Comparison of ENCODE assay signal across 30 mouse cellular contexts in genomic region chr2:149748240-149748822, GRCm38 (mm10).
DNase-seq lines count a peak whose midpoint lies in the region; ATAC-seq and TF ChIP-seq lines count a peak whose summit lies in the region.
"Had no signal": no experiment of that assay in that cellular context is flagged by ENCODE, and none has a peak within 500 bp of the region (broad histone marks: within the 10 kb centered on the region; RNA-seq: fewer than 3 reads in every experiment).

No protein-coding gene starts in this region.

- H3K36me3 ChIP-seq in midbrain, embryonic 14.5 days (ENCODE audit: control insufficient read depth, insufficient read depth, low read length), result no peaks in the 10 kb centered on the region
- no peaks in the 10 kb centered on the region for H3K36me3 ChIP-seq in midbrain, embryonic 11.5 days (ENCODE audit: control insufficient read depth, insufficient read depth, low read length)
- H3K36me3 ChIP-seq: embryonic facial prominence, embryonic 10.5 days; embryonic facial prominence, embryonic 15.5 days; heart, embryonic 12.5 days; limb, embryonic 12.5 days; liver, embryonic 15.5 days; midbrain, embryonic 12.5 days; neural tube, embryonic 12.5 days had no signal

- DNase-seq in frontal cortex, postnatal 36 days (ENCODE audit: low spot score in 2 of 2), result peak; percentile 2 to 28
- no peak for DNase-seq in frontal cortex, postnatal 10 days (ENCODE audit: low spot score in 2 of 2)
- DNase-seq in midbrain, embryonic 14.5 days, result peak; percentile 36
- DNase-seq in midbrain, embryonic 11.5 days (ENCODE audit: low spot score, missing footprints), result no peak
- peak; percentile 7 for DNase-seq in brain, embryonic 14.5 days (ENCODE audit: low read depth)
- DNase-seq in telencephalon, adult 2 months (ENCODE audit: low read depth, low spot score), result peak; percentile 19
- DNase-seq: adrenal gland, adult 2 months; adrenal gland, postnatal 36 days; B cell, adult 2 months; cerebellum, adult 8-10 months; cerebellum, postnatal 25 days; heart, adult 2 months; heart, postnatal 4 days; kidney, adult 8-10 months; kidney, postnatal 4 days; lung, embryonic 14.5 days; lung, postnatal 14 days; right cerebral cortex, adult 18-20 months; thymus, postnatal 4 days had no signal

- TF ChIP-seq CTCF in brain, embryonic 14.5 days (IDR thresholded peaks at IDR 0.05; ENCODE audit: borderline replicate concordance, extremely low read depth, insufficient read depth, insufficient read length), result no peak

- H3K9me3 ChIP-seq in midbrain, embryonic 14.5 days (ENCODE audit: control insufficient read depth, low read length), result no peaks in the 10 kb centered on the region
- no peaks in the 10 kb centered on the region for H3K9me3 ChIP-seq in midbrain, embryonic 11.5 days (ENCODE audit: control insufficient read depth, low read length)
- H3K9me3 ChIP-seq: embryonic facial prominence, embryonic 10.5 days; embryonic facial prominence, embryonic 15.5 days; heart, embryonic 12.5 days; limb, embryonic 12.5 days; liver, embryonic 15.5 days; midbrain, embryonic 12.5 days; neural tube, embryonic 12.5 days had no signal

- no peak overlapping the region for H3K4me3 ChIP-seq in midbrain, embryonic 14.5 days (replicated peaks; ENCODE audit: low read depth, low read length)
- no peak overlapping the region for H3K4me3 ChIP-seq in midbrain, embryonic 11.5 days (ENCODE audit: low read depth, low read length)
- H3K4me3 ChIP-seq: embryonic facial prominence, embryonic 10.5 days; embryonic facial prominence, embryonic 15.5 days; heart, adult 2 months; heart, embryonic 12.5 days; limb, embryonic 12.5 days; liver, embryonic 15.5 days; midbrain, embryonic 12.5 days; myocyte; neural tube, embryonic 12.5 days had no signal

- H3K4me1 ChIP-seq in midbrain, embryonic 14.5 days (ENCODE audit: control insufficient read depth, insufficient read depth, low read length), result no peaks in the 10 kb centered on the region
- H3K4me1 ChIP-seq in midbrain, embryonic 11.5 days (ENCODE audit: control insufficient read depth, insufficient read depth, low read length), result no peaks in the 10 kb centered on the region
- H3K4me1 ChIP-seq: embryonic facial prominence, embryonic 10.5 days; embryonic facial prominence, embryonic 15.5 days; heart, embryonic 12.5 days; limb, embryonic 12.5 days; liver, embryonic 15.5 days; midbrain, embryonic 12.5 days; neural tube, embryonic 12.5 days had no signal

- TF ChIP-seq POLR2A in brain, embryonic 14.5 days (IDR thresholded peaks at IDR 0.05; ENCODE audit: borderline replicate concordance, extremely low read depth, insufficient read depth, insufficient read length, poor library complexity, severe bottlenecking), result no peak

- H3K27ac ChIP-seq in midbrain, embryonic 14.5 days (replicated peaks; ENCODE audit: low read depth, low read length), result no peak overlapping the region
- H3K27ac ChIP-seq in midbrain, embryonic 11.5 days (ENCODE audit: low read depth, low read length), result no peak overlapping the region
- H3K27ac ChIP-seq: embryonic facial prominence, embryonic 10.5 days; embryonic facial prominence, embryonic 15.5 days; heart, adult 2 months; kidney, postnatal 0 days; limb, embryonic 12.5 days; liver, embryonic 15.5 days; midbrain, embryonic 12.5 days; neural tube, embryonic 12.5 days had no signal

- 84% methylated on average over 9 of the region's 9 CpGs for WGBS in midbrain, embryonic 14.5 days
- WGBS in midbrain, embryonic 11.5 days, result 87% methylated on average over 9 of the region's 9 CpGs

- no peak overlapping the region for H3K9ac ChIP-seq in midbrain, embryonic 14.5 days (replicated peaks; ENCODE audit: low read length)
- no peak overlapping the region for H3K9ac ChIP-seq in midbrain, embryonic 11.5 days (ENCODE audit: low read length)
- H3K9ac ChIP-seq: embryonic facial prominence, embryonic 15.5 days; heart, embryonic 12.5 days; limb, embryonic 12.5 days; liver, embryonic 15.5 days; lung, embryonic 14.5 days; midbrain, embryonic 12.5 days; neural tube, embryonic 12.5 days had no signal

- ATAC-seq in midbrain, embryonic 14.5 days (ENCODE audit: low FRiP score, low TSS enrichment), result no peak
- ATAC-seq in midbrain, embryonic 11.5 days (ENCODE audit: low FRiP score), result no peak
- ATAC-seq: hindbrain, embryonic 16.5 days; intestine, embryonic 16.5 days had no signal

- H3K27me3 ChIP-seq in midbrain, embryonic 14.5 days (ENCODE audit: control insufficient read depth, insufficient read depth, low read length), result no peaks in the 10 kb centered on the region
- H3K27me3 ChIP-seq in midbrain, embryonic 11.5 days (ENCODE audit: control insufficient read depth, insufficient read depth, low read length), result no peaks in the 10 kb centered on the region
- H3K27me3 ChIP-seq: embryonic facial prominence, embryonic 15.5 days; heart, embryonic 12.5 days; limb, embryonic 12.5 days; liver, embryonic 15.5 days; midbrain, embryonic 12.5 days; neural tube, embryonic 12.5 days had no signal

- H3K4me2 ChIP-seq in midbrain, embryonic 14.5 days (ENCODE audit: low read length), result no peak overlapping the region
- no peak overlapping the region for H3K4me2 ChIP-seq in midbrain, embryonic 11.5 days
- H3K4me2 ChIP-seq: embryonic facial prominence, embryonic 15.5 days; heart, embryonic 12.5 days; limb, embryonic 12.5 days; liver, embryonic 15.5 days; lung, embryonic 14.5 days; midbrain, embryonic 12.5 days; neural tube, embryonic 12.5 days had no signal

Comparison
In these comparisons a context has a peak if more than half of its experiments do, and no peak if none do; other contexts are left out.
1. DNase-seq: peak in frontal cortex, postnatal 36 days (2 of 2), midbrain, embryonic 14.5 days (single experiment), brain, embryonic 14.5 days (single experiment) and telencephalon, adult 2 months (single experiment); none in frontal cortex, postnatal 10 days (0 of 2) and midbrain, embryonic 11.5 days (single experiment).